In genomic region chr14:77533638-77534037, GRCm38 (mm10) we compare ENCODE assay signal across 12 mouse cellular contexts.
DNase-seq lines count a peak whose midpoint lies in the region; ATAC-seq and TF ChIP-seq lines count a peak whose summit lies in the region.
"Had no signal": no experiment of that assay in that cellular context is flagged by ENCODE, and none has a peak within 500 bp of the region (broad histone marks: within the 10 kb centered on the region; RNA-seq: fewer than 3 reads in every experiment).

No protein-coding gene starts in this region.

- in situ Hi-C loops in ES-E14 (cut with MboI; ENCODE audit: low sequenced_read_pairs in 2 of 2, unreplicated experiment in 2 of 2) = no loop called here

- 71% methylated on average over 5 of the region's 5 CpGs for whole genome bisulfite sequencing in intestine, embryonic 14.5 days
- WGBS in intestine, embryonic 16.5 days = 80% methylated on average over 5 of the region's 5 CpGs

- H3K4me1 ChIP-seq in intestine, embryonic 14.5 days (replicated peaks; ENCODE audit: control insufficient read depth, insufficient read depth, low read length) = no peaks in the 10 kb centered on the region
- no peaks in the 10 kb centered on the region for H3K4me1 ChIP-seq in intestine, embryonic 16.5 days (ENCODE audit: control insufficient read depth, insufficient read depth, low read length)
- H3K4me1 ChIP-seq in ES-E14 (ENCODE audit: control insufficient read depth in 2 of 2, insufficient read depth in 2 of 2, low read length in 2 of 2, poor library complexity in 1 of 2) = peaks cover 0 to 2% of the 10 kb centered on the region in 2 experiments; a peak in 2 of 4 replicates
- H3K4me1 ChIP-seq: limb, embryonic 12.5 days had no signal

- no peak overlapping the region for H3K27ac ChIP-seq in intestine, embryonic 14.5 days (ENCODE audit: low read depth)
- no peak overlapping the region for H3K27ac ChIP-seq in intestine, embryonic 16.5 days (ENCODE audit: low read length)
- no peak overlapping the region for H3K27ac ChIP-seq in ES-E14 (ENCODE audit: insufficient read depth, low read depth, low read length, poor library complexity, severe bottlenecking)
- H3K27ac ChIP-seq: limb, embryonic 12.5 days had no signal

- no peak overlapping the region for H3K4me3 ChIP-seq in intestine, embryonic 14.5 days (ENCODE audit: low read depth, low read length)
- no peak overlapping the region for H3K4me3 ChIP-seq in intestine, embryonic 16.5 days (ENCODE audit: low read length)
- no peak overlapping the region for H3K4me3 ChIP-seq in ES-E14 (ENCODE audit: insufficient read depth in 1 of 2, low read depth in 1 of 2, low read length in 2 of 2, poor library complexity in 1 of 2, severe bottlenecking in 1 of 2)
- H3K4me3 ChIP-seq: limb, embryonic 12.5 days had no signal

- no peaks in the 10 kb centered on the region for H3K36me3 ChIP-seq in intestine, embryonic 14.5 days (ENCODE audit: control insufficient read depth, insufficient read depth, low read length)
- no peaks in the 10 kb centered on the region for H3K36me3 ChIP-seq in intestine, embryonic 16.5 days (ENCODE audit: control insufficient read depth, insufficient read depth, low read length)
- peaks cover 20% of the 10 kb centered on the region for H3K36me3 ChIP-seq in ES-E14 (ENCODE audit: control insufficient read depth, insufficient read depth, low read length, poor library complexity, severe bottlenecking)
- H3K36me3 ChIP-seq: limb, embryonic 12.5 days had no signal

- H3K27me3 ChIP-seq in intestine, embryonic 14.5 days (replicated peaks; ENCODE audit: control insufficient read depth, insufficient read depth, low read length) = no peaks in the 10 kb centered on the region
- H3K27me3 ChIP-seq in intestine, embryonic 16.5 days (replicated peaks; ENCODE audit: control insufficient read depth, insufficient read depth, low read length) = no peaks in the 10 kb centered on the region
- H3K27me3 ChIP-seq: limb, embryonic 12.5 days had no signal

- no peak for ATAC-seq in intestine, embryonic 14.5 days (replicated peaks; ENCODE audit: low FRiP score, low TSS enrichment, low read depth)
- no peak for ATAC-seq in intestine, embryonic 16.5 days
- peak; percentile 49 to 74; a peak in 2 of 4 replicates for ATAC-seq in hematopoietic stem cell, adult 5-6 weeks (replicated peaks in 1 of 2; ENCODE audit: insufficient read depth in 1 of 2, low FRiP score in 2 of 2, low TSS enrichment in 1 of 2, low read depth in 1 of 2, poor library complexity in 2 of 2, severe bottlenecking in 2 of 2)

- no peak overlapping the region for H3K9ac ChIP-seq in intestine, embryonic 14.5 days (ENCODE audit: low read length)
- H3K9ac ChIP-seq in intestine, embryonic 16.5 days (ENCODE audit: low read depth, low read length) = no peak overlapping the region
- no peak overlapping the region; the same call in 1 of the 2 replicates for H3K9ac ChIP-seq in ES-E14 (ENCODE audit: insufficient read depth, low read depth, low read length, poor library complexity, severe bottlenecking)
- H3K9ac ChIP-seq: limb, embryonic 12.5 days had no signal

- DNase-seq in intestine, embryonic 14.5 days (ENCODE audit: low spot score) = peak; percentile 42
- DNase-seq in 416B (ENCODE audit: low read depth) (peak; percentile 74), ES-E14 (ENCODE audit: low read depth, low spot score) (no peak)
- no peak for DNase-seq in adrenal gland, postnatal 10 days
- no peak for DNase-seq in frontal cortex, postnatal 10 days (ENCODE audit: low spot score in 2 of 2)
- DNase-seq: gastrocnemius, postnatal 10 days; heart, postnatal 4 days; lung, postnatal 10 days; right cerebral cortex, postnatal 14 days had no signal

- no peak overlapping the region for H3K4me2 ChIP-seq in intestine, embryonic 14.5 days (ENCODE audit: low read length)
- no peak overlapping the region for H3K4me2 ChIP-seq in intestine, embryonic 16.5 days (ENCODE audit: low read depth, low read length)
- H3K4me2 ChIP-seq: limb, embryonic 12.5 days had no signal

- H3K9me3 ChIP-seq in intestine, embryonic 14.5 days (ENCODE audit: control insufficient read depth, low read length) = no peaks in the 10 kb centered on the region
- H3K9me3 ChIP-seq in intestine, embryonic 16.5 days (ENCODE audit: control insufficient read depth, low read length) = no peaks in the 10 kb centered on the region
- H3K9me3 ChIP-seq in ES-E14 (ENCODE audit: control insufficient read depth, insufficient read depth, low read depth, low read length) = no peaks in the 10 kb centered on the region
- H3K9me3 ChIP-seq: limb, embryonic 12.5 days had no signal

TF ChIP-seq in ES-E14, 5 proteins besides CTCF, POLR2A, EP300 and RAD21:
- TF ChIP-seq ZC3H11A (IDR thresholded peaks at IDR 0.05; ENCODE audit: borderline replicate concordance, low read depth, low read length) = peak; percentile 4; the same call in 1 of the 2 replicates
- TF ChIP-seq CHD2 (IDR thresholded peaks at IDR 0.05; ENCODE audit: low read depth, low read length) = no peak

Comparison
In these comparisons a context has a peak if more than half of its experiments do, and no peak if none do; other contexts are left out.
1. ATAC-seq: peak in hematopoietic stem cell, adult 5-6 weeks (2 of 2); none in intestine, embryonic 14.5 days (single experiment) and intestine, embryonic 16.5 days (single experiment).
2. DNase-seq: peak in intestine, embryonic 14.5 days (single experiment) and 416B (single experiment); none in ES-E14 (single experiment), adrenal gland, postnatal 10 days (single experiment) and frontal cortex, postnatal 10 days (0 of 2).